Mouse (Mus musculus): ENCODE measurements around the gene Tspan4. TPM values are rescaled to one million over a fixed set of nuclear protein-coding genes. Genes with fewer than 3 reads are reported as not detected.

Gene Tspan4
- polyA plus RNA-seq, 1 experiment from 2014 or later, result 49.1 TPM

- H3K27ac ChIP-seq, result no peak overlapping the region
- no peak overlapping the region for H3K9ac ChIP-seq
- peaks cover 10% of the 10 kb centered on the region for H3K27me3 ChIP-seq (replicated peaks)
- H3K9me3 ChIP-seq, result no peaks in the 10 kb centered on the region
- 89% methylated on average over 6 of the region's 6 CpGs for WGBS
- no peak for ATAC-seq (replicated peaks)
- no peak overlapping the region for H3K4me2 ChIP-seq
- no peak overlapping the region for H3K4me3 ChIP-seq
- H3K4me1 ChIP-seq, result peaks cover 45% of the 10 kb centered on the region
- H3K36me3 ChIP-seq (replicated peaks), result peaks cover 14% of the 10 kb centered on the region
These were observed 2.3 kb upstream of the Tspan4 start for GRCm38 (mm10) chr7:141472763-141473162.

GRCm38 (mm10) chr7:141474160-141474559 is 880 bp upstream of the Tspan4 start:
- H3K9me3 ChIP-seq, result no peaks in the 10 kb centered on the region
- H3K4me3 ChIP-seq, result peak overlapping the region; percentile 78
- peak overlapping the region; percentile 81 for H3K4me2 ChIP-seq
- peak overlapping the region; percentile 76 for H3K9ac ChIP-seq
- WGBS, result 6% methylated on average over 5 of the region's 5 CpGs
- H3K27me3 ChIP-seq (replicated peaks), result peaks cover 12% of the 10 kb centered on the region
- 0 out of 2 replicates have a peak overlapping the region, but pooled peaks have one; percentile 87 for H3K27ac ChIP-seq
- no peak for ATAC-seq (replicated peaks)
- H3K4me1 ChIP-seq, result peaks cover 31% of the 10 kb centered on the region
- peaks cover 14% of the 10 kb centered on the region for H3K36me3 ChIP-seq (replicated peaks)

GRCm38 (mm10) chr7:141475805-141476158 is 742 bp downstream of the Tspan4 start:
- 1% methylated on average over 12 of the region's 12 CpGs for WGBS
- Histone ChIP-seq H3K9me3 (no peaks in the 10 kb centered on the region), H3K27ac (peak overlapping the region; percentile 57; the same call in 1 of the 2 replicates), H3K27me3 (replicated peaks) (peaks cover 12% of the 10 kb centered on the region), H3K4me2 (peak overlapping the region; percentile 81), H3K36me3 (replicated peaks) (peaks cover 11% of the 10 kb centered on the region), H3K4me1 (peaks cover 26% of the 10 kb centered on the region), H3K9ac (peak overlapping the region; percentile 76; the same call in 1 of the 2 replicates), H3K4me3 (peak overlapping the region; percentile 78)
- no peak for ATAC-seq (replicated peaks)

- WGBS, result 7% methylated on average over 17 of the region's 17 CpGs
- Histone ChIP-seq H3K9ac (no peak overlapping the region), H3K27ac (peak overlapping the region; percentile 57; the same call in 1 of the 2 replicates), H3K4me1 (peaks cover 32% of the 10 kb centered on the region), H3K36me3 (replicated peaks) (peaks cover 6% of the 10 kb centered on the region), H3K9me3 (no peaks in the 10 kb centered on the region), H3K4me2 (peak overlapping the region; percentile 81), H3K4me3 (peak overlapping the region; percentile 78), H3K27me3 (replicated peaks) (peaks cover 12% of the 10 kb centered on the region)
- no peak for ATAC-seq (replicated peaks)
These were observed 1.4 kb downstream of the Tspan4 start for GRCm38 (mm10) chr7:141476226-141476980.

- Histone ChIP-seq H3K4me3 (0 out of 2 replicates have a peak overlapping the region, but pooled peaks have one; percentile 78), H3K9ac (no peak overlapping the region), H3K4me1 (peaks cover 36% of the 10 kb centered on the region), H3K27me3 (replicated peaks) (peaks cover 12% of the 10 kb centered on the region), H3K9me3 (no peaks in the 10 kb centered on the region), H3K27ac (0 out of 2 replicates have a peak overlapping the region, but pooled peaks have one; percentile 57), H3K36me3 (replicated peaks) (peaks cover 4% of the 10 kb centered on the region; the same call in 1 of the 2 replicates), H3K4me2 (peak overlapping the region; percentile 81; the same call in 1 of the 2 replicates)
- no peak for ATAC-seq (replicated peaks)
- WGBS, result 30% methylated on average over 7 of the region's 7 CpGs
These were observed 1.9 kb downstream of the Tspan4 start for GRCm38 (mm10) chr7:141476981-141477370.

- no peak for ATAC-seq (replicated peaks)
- H3K9me3 ChIP-seq, result no peaks in the 10 kb centered on the region
- H3K4me2 ChIP-seq, result no peak overlapping the region
- peaks cover 2% of the 10 kb centered on the region; the same call in 1 of the 2 replicates for H3K36me3 ChIP-seq (replicated peaks)
- WGBS, result 79% methylated on average over 4 of the region's 4 CpGs
- H3K9ac ChIP-seq, result no peak overlapping the region
- no peak overlapping the region for H3K27ac ChIP-seq
- no peak overlapping the region for H3K4me3 ChIP-seq
- H3K4me1 ChIP-seq, result peaks cover 42% of the 10 kb centered on the region
- peaks cover 12% of the 10 kb centered on the region for H3K27me3 ChIP-seq (replicated peaks)
These were observed 2.7 kb downstream of the Tspan4 start for GRCm38 (mm10) chr7:141477578-141478269.

- no peak overlapping the region for H3K4me2 ChIP-seq
- H3K4me3 ChIP-seq, result no peak overlapping the region
- no peak for ATAC-seq (replicated peaks)
- H3K27me3 ChIP-seq (replicated peaks), result peaks cover 12% of the 10 kb centered on the region
- no peak overlapping the region for H3K9ac ChIP-seq
- 69% methylated on average over 5 of the region's 5 CpGs for WGBS
- no peaks in the 10 kb centered on the region for H3K9me3 ChIP-seq
- no peak overlapping the region for H3K27ac ChIP-seq
- H3K36me3 ChIP-seq (replicated peaks), result no peaks in the 10 kb centered on the region
- H3K4me1 ChIP-seq, result peaks cover 47% of the 10 kb centered on the region
These were observed 3.3 kb downstream of the Tspan4 start for GRCm38 (mm10) chr7:141478270-141478748.

- peak overlapping the region; percentile 89 for H3K4me2 ChIP-seq
- whole genome bisulfite sequencing, result 8% methylated on average over 10 of the region's 10 CpGs
- no peaks in the 10 kb centered on the region for H3K36me3 ChIP-seq (replicated peaks)
- peaks cover 45% of the 10 kb centered on the region for H3K4me1 ChIP-seq
- no peaks in the 10 kb centered on the region for H3K9me3 ChIP-seq
- H3K9ac ChIP-seq, result no peak overlapping the region
- H3K27me3 ChIP-seq (replicated peaks), result peaks cover 12% of the 10 kb centered on the region
- peak overlapping the region; percentile 70 for H3K4me3 ChIP-seq
- H3K27ac ChIP-seq, result peak overlapping the region; percentile 74; the same call in 1 of the 2 replicates
- peak; percentile 43; the same call in 1 of the 2 replicates for ATAC-seq (replicated peaks)
These were observed 5.9 kb downstream of the Tspan4 start for GRCm38 (mm10) chr7:141480842-141481497.

GRCm38 (mm10) chr7:141481498-141482401 is 6.7 kb downstream of the Tspan4 start:
- H3K9ac ChIP-seq, result peak overlapping the region; percentile 68
- H3K27me3 ChIP-seq (replicated peaks), result peaks cover 11% of the 10 kb centered on the region
- no peaks in the 10 kb centered on the region for H3K36me3 ChIP-seq (replicated peaks)
- peak overlapping the region; percentile 70 for H3K4me3 ChIP-seq
- peak overlapping the region; percentile 74 for H3K27ac ChIP-seq
- H3K4me1 ChIP-seq, result peaks cover 41% of the 10 kb centered on the region
- ATAC-seq (replicated peaks), result peak; percentile 62
- H3K4me2 ChIP-seq, result peak overlapping the region; percentile 89
- under 1% methylated on average over 74 of the region's 81 CpGs for WGBS
- H3K9me3 ChIP-seq, result no peaks in the 10 kb centered on the region

- WGBS, result 7% methylated on average over 11 of the region's 11 CpGs
- peaks cover 41% of the 10 kb centered on the region for H3K4me1 ChIP-seq
- peak overlapping the region; percentile 70 for H3K4me3 ChIP-seq
- peak; percentile 23 for ATAC-seq (replicated peaks)
- no peaks in the 10 kb centered on the region for H3K9me3 ChIP-seq
- H3K4me2 ChIP-seq, result peak overlapping the region; percentile 89
- no peaks in the 10 kb centered on the region for H3K36me3 ChIP-seq (replicated peaks)
- peaks cover 4% of the 10 kb centered on the region; the same call in 1 of the 2 replicates for H3K27me3 ChIP-seq (replicated peaks)
- H3K9ac ChIP-seq, result peak overlapping the region; percentile 68
- H3K27ac ChIP-seq, result peak overlapping the region; percentile 74
These were observed 7.5 kb downstream of the Tspan4 start for GRCm38 (mm10) chr7:141482531-141483024.

- ATAC-seq (replicated peaks), result no peak
- no peaks in the 10 kb centered on the region for H3K36me3 ChIP-seq (replicated peaks)
- H3K4me2 ChIP-seq, result peak overlapping the region; percentile 89
- H3K27me3 ChIP-seq (replicated peaks), result no peaks in the 10 kb centered on the region; the same call in 1 of the 2 replicates
- H3K4me3 ChIP-seq, result peak overlapping the region; percentile 70
- no peak overlapping the region for H3K27ac ChIP-seq
- H3K9ac ChIP-seq, result no peak overlapping the region
- H3K9me3 ChIP-seq, result no peaks in the 10 kb centered on the region
- peaks cover 41% of the 10 kb centered on the region for H3K4me1 ChIP-seq
- WGBS, result 79% methylated on average over 6 of the region's 6 CpGs
These were observed 8.1 kb downstream of the Tspan4 start for GRCm38 (mm10) chr7:141483114-141483653.
